Mouse (Mus musculus) CD4-positive, CD25-positive, alpha-beta regulatory T cell, adult 4 months (primary cell): ENCODE measurements around the gene Tef. TPM values are rescaled to one million over a fixed set of nuclear protein-coding genes. Genes with fewer than 3 reads are reported as not detected.

Experiments
- ATAC-seq: one replicate; pipeline ENCODE4 v1.8.0; 2017
- polyA plus RNA-seq, 2 experiments: library from polyadenylated mRNA; unstranded; fragments of 100-300 nt; shearing (Covaris generic); gene quantifications; one replicate each; pipeline ENCODE4 v1.2.1; 2017

Tef gene
- polyA plus RNA-seq, 2 experiments from 2014 or later, result 10.2 to 13.9 TPM

DNA sequence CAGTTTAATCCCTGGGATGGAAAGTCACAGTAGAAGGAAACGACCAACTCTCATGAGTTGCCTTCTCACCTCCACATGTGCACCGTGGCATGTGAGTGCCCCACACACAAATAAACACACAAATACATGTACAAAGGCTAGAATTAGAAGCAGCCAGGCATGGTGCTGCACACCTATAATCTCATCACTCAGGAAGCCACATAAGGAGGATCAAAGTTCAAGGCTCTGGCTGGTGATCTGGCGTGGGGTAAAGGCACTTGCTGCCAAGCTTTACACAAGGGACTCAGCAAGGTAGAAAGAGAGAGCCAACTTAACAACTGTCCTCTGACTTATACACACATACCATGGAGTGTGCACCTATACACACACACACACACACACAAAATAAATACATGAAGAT, 1.8 kb upstream of the Tef start:
- ATAC-seq, result no peak

DNA sequence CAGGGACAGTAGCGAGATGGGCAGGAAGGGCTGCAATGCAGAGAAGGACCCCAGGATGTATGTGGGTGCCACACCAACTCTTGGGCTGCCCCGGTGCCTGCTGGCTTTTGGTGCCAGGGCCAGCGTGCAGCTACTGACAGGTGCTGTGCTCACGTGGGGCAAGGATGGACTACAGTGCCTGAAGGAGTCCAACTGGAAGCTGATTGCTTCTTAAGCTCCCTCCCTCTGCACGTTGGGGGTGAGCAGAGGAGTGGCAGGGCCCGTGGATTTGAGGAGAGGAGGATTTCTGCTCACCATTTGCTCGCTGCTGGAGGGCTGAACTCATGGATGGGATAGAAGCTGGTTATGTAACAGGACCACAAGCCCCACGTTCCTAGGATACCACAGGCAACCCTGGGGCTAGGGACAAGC, 725 bp downstream of the Tef start:
- peak; percentile 10 for ATAC-seq

DNA sequence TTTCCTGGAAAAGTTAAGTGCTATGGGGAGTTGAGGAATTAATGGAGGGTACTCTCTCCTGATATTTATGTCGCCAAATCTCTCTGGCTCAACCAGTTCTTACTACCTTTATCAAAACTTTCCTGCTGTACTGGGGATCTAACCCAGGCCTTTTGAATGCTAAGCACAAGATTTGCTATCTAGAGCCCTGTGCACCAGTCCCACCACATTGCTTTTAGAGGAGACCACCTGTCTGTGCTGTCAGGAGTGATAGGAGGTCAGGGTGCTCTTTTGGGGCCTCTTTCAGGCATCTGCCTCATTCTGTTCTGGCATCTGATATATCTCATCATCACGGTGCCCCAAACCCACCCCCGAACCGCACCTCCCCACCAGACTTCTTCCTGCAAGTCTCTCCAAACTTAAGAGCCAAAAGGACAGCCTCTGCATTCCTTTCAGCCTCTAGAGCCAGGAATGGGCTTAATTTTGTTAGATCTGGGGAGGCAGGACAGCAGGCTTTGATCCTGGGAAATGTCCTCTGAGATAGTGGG, 1.3 kb downstream of the Tef start:
- ATAC-seq, result no peak

DNA sequence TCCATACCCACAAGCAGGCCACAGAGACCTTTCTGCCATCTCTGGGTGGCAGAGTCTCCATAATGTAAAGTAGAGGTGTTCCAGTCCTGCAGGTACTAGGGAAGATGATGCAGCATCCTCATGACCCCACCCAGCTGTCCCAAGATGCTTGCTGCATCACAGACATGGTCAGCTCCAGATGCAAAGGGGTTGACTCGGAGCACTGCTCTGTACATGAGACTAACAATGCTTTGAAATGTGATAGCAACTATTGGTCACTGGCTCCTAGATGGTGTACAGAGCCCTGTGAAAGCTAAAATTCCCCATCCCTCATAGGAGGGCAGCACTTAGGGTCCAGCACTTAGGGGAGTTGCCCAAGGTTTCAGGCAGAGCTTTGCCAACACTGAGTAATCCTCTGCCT, 2.0 kb downstream of the Tef start:
- no peak for ATAC-seq

DNA sequence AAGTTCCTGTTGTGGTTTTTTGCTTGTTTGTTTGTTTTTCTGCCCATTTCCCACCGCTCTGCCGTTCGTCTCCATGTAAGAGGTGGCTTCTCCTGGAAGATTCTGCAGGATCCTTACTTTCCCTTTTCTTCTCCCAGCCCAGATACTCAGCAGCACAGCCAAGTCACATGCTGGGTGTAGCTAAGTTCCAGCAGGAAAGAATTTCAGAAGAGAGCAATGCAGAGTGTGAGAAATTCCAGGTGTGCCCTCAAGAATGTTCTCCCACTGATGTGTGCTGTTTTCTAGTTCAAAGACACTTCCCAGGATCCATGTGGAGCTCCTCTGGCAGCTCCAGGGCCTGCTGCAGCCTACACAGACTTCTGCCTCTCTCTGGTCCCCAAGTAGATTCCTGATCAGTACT, 2.7 kb downstream of the Tef start:
- ATAC-seq, result no peak

DNA sequence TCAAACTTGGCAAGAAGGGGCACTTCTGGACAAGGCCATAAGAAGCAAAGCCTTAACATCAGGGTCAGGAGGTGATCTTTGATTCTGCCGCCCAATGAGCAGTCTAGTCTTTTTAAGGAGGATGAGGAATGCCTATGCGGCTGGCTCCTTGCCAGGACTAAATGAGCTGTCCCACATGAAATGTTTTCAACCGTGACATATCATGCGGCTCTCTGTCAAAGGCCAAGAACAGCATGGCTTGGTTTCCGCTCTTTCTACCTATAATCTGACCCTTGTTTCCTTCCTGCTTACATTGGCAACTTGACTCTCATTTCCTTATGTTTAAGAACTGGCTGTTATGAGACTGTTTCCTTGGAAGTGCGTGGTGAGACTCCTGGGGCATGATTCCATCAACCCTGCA, 3.4 kb downstream of the Tef start:
- ATAC-seq, result no peak

DNA sequence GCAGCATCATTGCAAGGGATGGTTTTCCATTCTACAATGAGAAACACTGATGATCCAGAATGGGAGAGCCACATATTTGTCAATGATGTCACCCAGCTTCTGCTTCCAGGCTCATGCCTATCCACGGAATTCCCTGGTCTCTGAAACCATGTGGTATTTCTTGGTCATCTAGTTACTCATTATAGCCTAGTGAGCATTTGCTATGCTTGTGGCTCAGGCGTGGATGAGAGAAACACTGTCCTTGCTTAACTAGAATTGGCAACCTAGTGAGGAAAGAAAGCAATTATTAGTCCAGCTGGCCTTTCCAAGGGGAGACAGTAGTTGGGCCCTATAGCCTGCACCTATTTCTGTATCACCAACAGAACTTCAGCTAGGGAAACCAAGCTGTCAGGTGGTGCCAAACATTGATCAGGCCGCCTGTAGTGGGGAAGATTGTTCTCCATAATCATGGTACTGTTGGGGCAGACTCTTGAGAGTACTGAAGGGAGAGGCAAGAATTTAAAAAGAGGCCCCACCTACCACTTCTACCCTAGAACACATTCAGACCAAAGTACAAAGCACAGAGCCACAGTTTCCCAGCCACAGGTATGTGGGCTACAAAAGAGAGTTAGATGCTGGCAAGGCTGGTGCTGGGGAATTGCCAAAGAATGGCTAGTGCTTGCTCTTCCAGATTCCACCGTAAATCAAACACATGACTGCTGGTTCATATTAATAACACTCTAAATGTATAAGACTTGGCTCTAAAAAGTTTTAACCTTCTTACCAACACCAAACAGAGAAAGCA, 4.6 kb downstream of the Tef start:
- no peak for ATAC-seq

DNA sequence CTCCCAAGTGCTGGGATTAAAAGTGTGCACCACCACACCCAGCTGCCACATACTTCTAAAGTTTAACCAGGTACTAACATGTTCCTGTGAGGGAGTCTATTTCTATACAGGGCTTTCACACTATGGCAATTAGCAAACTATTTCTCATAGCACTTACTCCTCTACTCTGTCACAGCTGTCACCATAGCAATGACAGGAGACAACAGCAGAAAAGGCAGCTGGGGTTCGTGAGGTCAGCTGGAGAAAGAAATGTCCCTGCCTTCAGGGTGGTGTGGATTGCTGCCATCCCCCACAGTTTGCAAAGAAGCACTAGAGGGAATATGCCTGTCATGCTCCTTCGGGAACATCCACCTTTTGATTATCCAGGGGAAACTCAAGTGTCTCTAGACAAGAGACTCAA, 6.6 kb downstream of the Tef start:
- no peak for ATAC-seq

DNA sequence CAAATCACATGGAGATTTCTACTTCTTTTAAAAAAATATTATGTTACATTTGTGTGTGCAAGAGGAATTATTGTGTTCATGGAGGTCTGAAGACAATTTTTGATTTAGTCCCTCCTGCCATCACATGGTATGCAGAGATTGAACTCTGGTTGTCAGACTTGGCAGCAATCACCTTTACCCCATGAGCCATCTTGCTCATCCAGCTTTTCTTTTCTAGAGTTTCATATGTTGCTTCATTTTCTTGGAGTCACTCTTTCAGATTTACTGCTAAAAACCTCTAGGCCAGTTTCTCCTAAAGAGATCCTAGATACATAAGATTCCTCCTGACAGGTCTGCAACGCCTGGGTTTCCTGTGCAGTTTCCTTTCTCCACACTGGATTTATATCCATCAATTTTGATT, 7.3 kb downstream of the Tef start:
- no peak for ATAC-seq

DNA sequence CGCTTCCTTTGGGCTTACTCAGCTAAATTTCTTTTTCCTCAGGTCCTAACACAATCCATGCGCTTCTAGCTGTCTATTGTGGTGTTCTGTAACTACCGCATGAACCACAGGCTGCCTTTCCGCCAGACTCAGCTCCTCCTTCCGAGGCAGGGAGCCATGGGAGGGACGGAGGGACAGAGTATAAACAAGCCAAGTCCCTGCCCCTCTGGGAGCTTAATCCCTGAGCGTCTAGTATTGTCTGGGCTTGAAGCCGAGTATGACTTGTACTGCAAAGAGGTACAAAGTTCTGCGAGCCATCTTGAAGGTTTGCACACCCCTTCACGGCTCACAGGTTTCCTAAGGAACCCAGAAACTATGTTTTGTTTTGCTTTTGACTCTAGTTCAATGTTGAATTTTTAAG, 7.9 kb downstream of the Tef start:
- no peak for ATAC-seq

DNA sequence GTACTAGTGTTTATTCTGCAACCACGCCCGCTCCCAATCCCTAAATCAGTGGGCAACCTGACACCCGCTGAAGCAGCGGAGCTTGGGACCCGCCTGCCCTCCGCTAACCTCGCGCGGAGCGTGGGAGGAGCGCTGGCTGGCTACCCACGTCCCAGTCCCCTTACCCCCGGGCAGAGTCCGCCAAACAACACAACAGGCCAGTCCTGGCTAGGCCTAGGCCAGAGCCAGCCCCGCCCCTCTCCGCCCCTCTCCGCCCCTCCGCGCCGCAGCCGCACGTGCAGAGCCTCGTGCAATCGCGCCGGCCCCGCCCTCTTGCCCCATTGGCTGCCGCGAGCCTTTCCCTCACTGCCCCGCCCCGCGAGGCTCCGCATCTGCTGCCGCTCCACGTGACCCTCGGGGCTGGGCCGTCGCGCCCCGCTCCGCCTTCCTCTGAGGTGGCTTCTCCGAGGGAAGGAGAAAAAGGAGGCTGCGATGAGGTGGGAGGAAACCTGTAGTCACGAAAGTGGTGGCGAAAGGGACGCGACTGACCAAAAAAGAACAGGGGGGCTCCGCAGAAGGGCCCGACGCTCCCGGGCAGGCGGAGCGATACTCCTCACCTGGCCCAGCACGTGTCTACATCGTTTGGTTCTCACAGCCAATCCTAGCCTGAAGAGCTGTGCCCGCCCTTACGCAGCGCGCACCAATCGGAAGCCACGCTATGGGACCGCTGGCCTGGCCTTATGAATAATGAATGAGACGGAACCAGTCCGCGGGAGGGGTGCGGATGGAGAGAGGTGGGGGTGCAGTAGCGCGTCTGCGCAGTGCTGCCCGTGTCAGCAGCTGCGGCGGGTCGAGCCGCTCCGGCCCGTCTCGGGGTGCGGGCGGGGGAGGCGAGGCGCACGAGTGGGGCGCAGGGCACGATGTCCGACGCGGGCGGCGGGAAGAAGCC, 8.7 kb downstream of the Tef start:
- ATAC-seq, result peak; percentile 96

DNA sequence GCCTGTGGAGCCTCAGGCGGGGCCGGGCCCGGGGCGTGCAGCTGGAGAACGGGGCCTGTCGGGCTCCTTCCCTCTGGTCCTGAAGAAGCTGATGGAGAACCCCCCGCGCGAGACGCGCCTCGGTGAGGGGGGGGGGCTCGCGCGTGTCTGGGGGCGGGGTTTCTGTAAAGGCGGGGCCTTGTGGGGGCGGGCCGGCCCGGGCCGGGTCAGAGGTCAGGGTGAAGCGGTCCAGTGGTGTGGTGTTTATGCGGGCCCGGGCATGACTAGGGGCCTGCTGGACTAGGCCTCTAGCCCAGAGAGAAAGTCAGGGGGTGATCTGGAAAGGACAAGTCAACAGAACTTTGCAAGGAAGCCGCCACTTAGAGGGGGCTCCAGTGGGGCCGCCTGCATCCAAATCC, 9.4 kb downstream of the Tef start:
- peak; percentile 7 for ATAC-seq

DNA sequence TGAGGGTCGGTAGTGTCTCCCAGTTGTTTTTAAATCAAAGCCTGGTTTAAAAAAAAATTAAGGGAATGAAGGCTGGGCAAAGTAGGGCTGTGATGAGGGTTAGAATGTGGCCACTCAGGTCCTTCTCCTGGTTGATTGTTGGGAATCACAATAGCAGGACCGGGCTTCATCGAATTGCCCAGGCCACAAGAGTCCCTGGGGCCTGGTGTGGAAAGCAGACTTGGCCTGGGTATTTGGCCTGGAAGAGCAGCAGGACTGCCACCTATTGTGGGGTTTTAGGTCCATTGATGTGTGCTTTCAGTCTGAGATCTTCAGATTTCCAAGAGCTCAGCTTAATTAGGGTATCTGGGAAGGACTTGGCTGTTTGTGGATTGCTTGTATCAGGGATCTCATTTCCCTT, 10.1 kb downstream of the Tef start:
- no peak for ATAC-seq

DNA sequence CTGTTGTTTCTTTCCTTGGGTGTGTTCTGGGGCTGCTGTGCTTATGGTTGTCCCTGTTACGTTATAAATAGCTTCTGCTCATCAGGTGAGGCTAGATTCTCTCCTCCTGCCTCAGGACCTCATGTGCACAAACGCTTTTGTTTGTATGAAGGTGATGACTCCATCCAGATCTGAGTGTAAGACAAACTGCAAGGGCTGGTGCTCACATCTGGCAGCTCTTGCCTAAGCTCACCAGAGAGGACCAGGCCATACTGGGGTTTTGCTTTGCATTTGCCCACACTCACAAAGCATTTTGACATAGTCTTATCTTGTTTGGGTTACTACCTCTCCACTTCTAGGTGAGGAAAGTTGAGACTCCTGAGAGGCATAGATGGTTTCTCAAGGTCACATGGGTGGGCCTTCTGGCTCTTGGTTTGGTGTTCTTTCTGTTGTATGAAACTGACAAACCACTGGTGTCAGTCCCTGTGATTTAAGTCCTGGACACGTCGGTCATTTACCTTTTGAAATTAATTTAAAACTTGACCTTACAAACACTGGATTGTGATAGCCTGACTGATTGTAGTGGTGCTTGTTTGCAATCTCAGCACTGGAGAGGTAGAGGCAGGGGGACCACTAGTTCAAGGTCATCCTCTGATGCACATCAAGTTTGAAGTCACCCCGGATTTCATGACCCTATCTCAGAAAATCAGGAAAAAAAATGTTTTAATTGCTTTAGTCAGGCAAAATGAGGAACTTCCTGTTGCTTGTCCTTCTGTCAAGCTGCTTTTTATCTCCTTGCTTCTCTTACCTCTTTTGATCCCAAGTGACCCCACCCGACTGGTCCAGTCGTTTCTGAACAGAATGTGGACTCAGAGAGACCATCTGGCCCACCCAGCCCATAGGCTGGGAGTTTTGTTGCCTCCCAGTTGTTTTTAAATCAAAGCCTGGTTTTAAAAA, 10.7 kb downstream of the Tef start:
- ATAC-seq, result no peak

DNA sequence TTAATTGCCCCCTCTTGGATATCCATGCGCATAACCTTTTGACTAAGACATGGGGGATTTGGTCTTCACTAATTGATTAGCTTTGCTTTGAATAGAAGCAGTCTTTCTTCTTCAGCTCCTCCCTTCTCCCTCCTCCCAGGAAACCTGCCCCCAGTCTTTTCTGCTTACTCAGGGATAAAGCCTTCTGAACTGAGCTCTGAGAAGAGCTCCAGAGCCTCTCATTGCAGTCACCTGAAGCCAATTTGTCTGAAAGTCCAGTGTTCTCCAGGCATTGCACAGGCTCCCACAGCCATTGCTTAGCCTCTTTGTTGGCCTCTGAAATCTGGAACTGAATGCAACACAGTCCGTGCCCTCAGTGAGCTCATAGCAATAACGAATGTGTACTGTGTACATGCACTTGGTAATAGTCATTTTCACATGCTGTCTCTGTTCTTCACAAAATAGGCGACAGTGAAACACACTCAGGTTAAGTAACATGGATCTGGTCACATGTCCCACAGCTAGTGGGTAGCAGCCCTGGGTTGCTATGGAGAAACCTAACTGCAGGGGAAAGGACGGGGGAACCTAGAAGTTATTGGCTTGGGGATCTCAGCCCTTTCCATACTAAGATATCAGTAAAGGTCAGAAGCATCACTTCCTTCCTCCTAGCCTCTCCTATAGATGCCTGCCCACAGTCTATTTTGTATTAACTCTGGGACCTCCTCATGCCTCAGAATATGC, 11.9 kb downstream of the Tef start:
- ATAC-seq, result no peak

DNA sequence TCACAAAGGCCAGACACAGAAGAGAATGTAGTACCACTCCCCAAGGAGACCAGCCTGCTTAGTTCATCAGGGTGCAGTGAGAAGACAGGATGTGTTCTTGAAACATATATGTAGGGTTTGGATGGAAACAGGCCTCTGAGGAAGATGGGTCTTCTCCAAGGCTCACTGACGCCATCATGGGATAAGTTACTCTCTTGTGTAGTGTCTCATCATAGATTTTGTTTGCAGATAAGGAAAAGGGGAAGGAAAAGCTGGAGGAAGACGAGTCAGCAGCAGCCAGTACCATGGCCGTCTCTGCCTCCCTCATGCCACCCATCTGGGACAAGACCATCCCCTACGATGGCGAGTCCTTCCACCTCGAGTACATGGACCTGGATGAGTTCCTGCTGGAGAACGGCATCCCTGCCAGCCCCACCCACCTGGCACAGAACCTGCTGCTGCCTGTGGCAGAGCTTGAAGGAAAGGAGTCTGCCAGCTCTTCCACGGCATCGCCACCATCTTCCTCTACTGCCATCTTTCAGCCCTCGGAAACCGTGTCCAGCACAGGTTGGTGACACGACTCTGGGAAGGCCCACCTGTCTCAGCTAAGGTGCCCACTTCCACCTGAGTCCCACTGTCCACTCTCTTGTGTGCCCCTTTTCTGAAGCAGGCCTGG, 12.6 kb downstream of the Tef start:
- ATAC-seq, result no peak

DNA sequence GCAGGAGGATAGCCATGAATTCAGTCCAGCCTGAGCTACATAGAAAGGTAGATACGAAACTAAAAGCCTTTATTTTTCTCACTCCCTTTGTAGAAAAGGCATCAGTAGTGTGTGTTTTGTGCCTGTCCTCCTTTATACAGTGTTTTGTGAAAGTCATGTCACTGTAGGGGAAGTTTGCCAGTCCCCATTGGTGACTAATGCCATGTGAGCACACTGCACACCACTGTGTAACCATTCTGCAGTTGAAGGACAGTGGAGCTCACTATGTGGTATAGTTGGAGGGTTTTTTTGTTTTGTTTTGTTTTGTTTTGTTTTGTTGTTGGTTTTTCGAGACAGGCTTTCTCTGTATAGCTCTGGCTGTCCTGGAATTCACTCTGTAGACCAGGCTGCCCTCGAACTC, 16.2 kb downstream of the Tef start:
- ATAC-seq, result no peak

DNA sequence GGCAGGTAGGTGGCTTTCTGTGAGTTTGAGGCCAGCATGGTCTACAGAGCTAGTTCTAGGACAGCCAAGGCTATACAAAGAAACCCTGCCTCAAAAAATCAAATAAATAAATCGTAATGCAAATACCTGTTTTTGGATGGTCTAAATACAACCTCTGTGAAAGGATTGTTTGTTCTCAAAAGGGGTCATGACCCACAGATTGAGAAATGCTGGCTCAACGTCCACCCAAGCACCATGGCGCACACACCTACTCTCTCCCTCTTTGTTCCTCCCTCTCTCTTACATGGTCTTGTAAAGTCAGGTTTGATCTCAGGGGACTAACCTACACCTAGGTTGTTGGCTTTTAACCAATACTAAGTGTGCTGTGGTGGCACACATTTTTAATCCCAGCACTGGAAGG, 20.4 kb downstream of the Tef start:
- no peak for ATAC-seq

DNA sequence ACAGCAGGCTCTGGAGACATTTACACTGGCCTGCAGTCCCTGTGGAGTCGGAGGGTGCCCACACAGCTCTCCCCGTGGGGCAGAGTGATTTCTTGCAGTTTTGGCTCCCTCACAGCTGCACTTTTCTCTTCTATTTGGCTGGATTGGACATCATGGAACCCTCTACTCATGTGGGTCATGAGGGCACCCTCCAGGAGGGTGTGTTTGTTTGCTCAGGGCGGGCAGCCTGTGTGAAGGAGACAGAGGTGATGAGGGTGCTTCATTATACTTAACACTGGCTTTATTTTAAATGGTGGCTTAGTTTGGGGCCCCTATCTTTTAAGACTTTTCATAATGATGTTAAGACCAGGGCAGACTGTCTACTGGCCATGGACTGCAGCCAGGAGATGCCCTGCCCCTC, 22.6 kb downstream of the Tef start:
- ATAC-seq, result no peak

DNA sequence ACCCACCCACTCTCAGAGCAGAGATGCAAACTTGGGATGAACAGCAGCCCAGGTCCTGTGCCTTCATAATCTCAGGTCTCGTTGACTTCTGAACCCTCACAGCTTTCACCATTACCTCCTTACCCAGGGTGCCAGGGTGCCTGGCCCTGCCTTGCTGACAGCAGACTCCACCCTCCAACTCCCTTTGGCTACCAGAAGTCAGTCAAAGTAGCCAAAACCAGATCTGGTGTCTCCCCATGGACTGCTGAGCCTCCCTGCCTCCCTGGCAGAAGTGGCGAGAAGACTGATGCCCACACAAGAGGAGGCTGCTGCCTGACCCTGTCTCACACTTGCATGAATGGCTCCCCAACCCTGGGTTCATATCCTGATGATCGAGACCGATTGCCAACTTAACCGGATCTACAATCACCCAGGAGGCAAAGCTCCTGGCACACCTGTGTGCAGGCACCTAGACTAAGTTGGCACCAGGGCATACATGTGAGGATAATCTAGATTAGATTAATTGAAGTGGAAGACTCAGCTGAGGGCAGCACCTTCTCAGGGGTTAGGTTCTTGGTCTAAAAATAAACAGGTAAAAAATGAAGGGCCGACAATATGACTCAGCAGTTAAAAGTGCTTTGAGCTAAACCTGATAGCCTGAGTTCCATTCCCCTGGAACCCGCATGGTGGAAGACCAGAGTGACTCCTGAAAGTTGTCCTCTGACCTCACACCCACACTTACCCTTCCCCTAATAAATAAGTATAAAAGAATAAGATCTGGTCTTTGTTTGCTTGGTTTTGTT, 26.4 kb downstream of the Tef start:
- no peak for ATAC-seq

DNA sequence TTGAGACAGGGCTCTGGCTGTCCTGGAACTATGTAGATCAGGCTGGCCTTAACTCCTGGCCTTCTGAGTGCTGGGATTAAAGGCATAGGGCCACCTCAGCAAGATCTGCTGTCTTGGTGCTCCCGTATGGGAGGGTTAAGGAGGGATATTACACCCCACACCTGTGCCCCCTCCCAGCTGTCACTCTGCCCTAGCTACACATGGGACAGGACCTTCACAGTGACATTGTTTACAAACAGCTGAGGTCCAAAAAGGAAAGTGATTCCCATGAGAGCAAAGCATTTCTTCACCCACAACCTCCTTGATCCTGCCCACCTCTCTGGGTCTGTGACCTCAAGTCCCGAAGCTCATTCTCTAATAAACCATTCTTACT, 27.0 kb downstream of the Tef start:
- no peak for ATAC-seq
